Mouse (Mus musculus) limb, embryonic 14.5 days (tissue): ENCODE measurements around the gene Dync1h1. TPM values are rescaled to one million over a fixed set of nuclear protein-coding genes. Genes with fewer than 3 reads are reported as not detected.
A peak's percentile ranks its signal among the peaks of the same experiment; 100 is the strongest.

Source experiments
- ATAC-seq: fragments of 200-750 bp; cut with Nextera tagmentation; 2 replicates; pipeline ENCODE4 v1.8.0; 2017; ENCODE audit warnings: low read depth, moderate number of reproducible peaks, moderate TSS enrichment; ENCODE audit not compliant: low FRiP score
- DNase-seq: peaks from one replicate; pipeline ENCODE4 v3.0.0-alpha.2; 2015; ENCODE audit warnings: low spot score
- H3K27ac ChIP-seq: fragments of 300-500 bp; sonication (generic); replicated peaks from 2 replicates; pipeline ENCODE4 v1.5.1; 2014; ENCODE audit warnings: low read depth, mild to moderate bottlenecking, low read length, moderate library complexity, mixed read lengths
- H3K27me3 ChIP-seq: fragments of 300-500 bp; sonication (generic); 2 replicates; pipeline ENCODE4 v1.6.1; 2014; ENCODE audit warnings: low read length, mixed read lengths; ENCODE audit not compliant: control insufficient read depth, insufficient read depth
- H3K36me3 ChIP-seq: fragments of 300-500 bp; sonication (generic); 2 replicates; pipeline ENCODE4 v1.6.1; 2014; ENCODE audit warnings: mild to moderate bottlenecking, low read length, moderate library complexity, mixed read lengths; ENCODE audit not compliant: control insufficient read depth, insufficient read depth
- H3K4me1 ChIP-seq: fragments of 300-500 bp; sonication (generic); 2 replicates; pipeline ENCODE4 v1.6.1; 2014; ENCODE audit warnings: antibody characterized with exemption, low read length, mixed read lengths; ENCODE audit not compliant: control insufficient read depth, insufficient read depth
- H3K4me2 ChIP-seq: fragments of 300-500 bp; sonication (generic); replicated peaks from 2 replicates; pipeline ENCODE4 v1.6.1; 2014; ENCODE audit warnings: low read depth, mild to moderate bottlenecking, low read length, moderate library complexity; ENCODE audit not compliant: severe bottlenecking
- H3K4me3 ChIP-seq: fragments of 300-500 bp; sonication (generic); replicated peaks from 2 replicates; pipeline ENCODE4 v1.5.1; 2014; ENCODE audit warnings: low read length
- H3K9ac ChIP-seq: fragments of 300-500 bp; sonication (generic); 2 replicates; pipeline ENCODE4 v1.6.1; 2014; ENCODE audit warnings: mild to moderate bottlenecking, low read depth, low read length, moderate library complexity; ENCODE audit not compliant: severe bottlenecking
- H3K9me3 ChIP-seq: fragments of 300-500 bp; sonication (generic); 2 replicates; pipeline ENCODE4 v1.6.1; 2016; ENCODE audit warnings: low read length; ENCODE audit not compliant: control insufficient read depth
- POLR2A ChIP-seq: fragments of 200-500 bp; IDR thresholded peaks from 2 replicates; pipeline ENCODE4 v1.8.0; 2012; ENCODE audit warnings: inconsistent platforms, mild to moderate bottlenecking, moderate library complexity, borderline replicate concordance; ENCODE audit not compliant: insufficient read depth, insufficient read length; ENCODE audit errors: extremely low read depth
- WGBS: fragments of 180-500 bp; shearing (Covaris S2); extraction: QIAGEN DNeasy Blood & Tissue Kit; methylation state at CpG from one replicate; pipeline ENCODE4 v1.1.7; 2014; 5-methylcytosine and 5-hydroxymethylcytosine counted together
- polyA plus RNA-seq, 2 experiments: library from polyadenylated mRNA; depleted of rRNA in 1 of 2; stranded (reverse) in 1 of 2; unstranded in 1 of 2; fragments of >200 nt; fragmentation: Nextera tagmentation in 1 of 2; extraction: Ambion mirVana in 1 of 2; gene quantifications; 2 replicates each; pipeline versions ENCODE4 v1.2.1 to v1.2.3; 2012 to 2014

The Dync1h1 gene
- polyA plus RNA-seq, 2 experiments = 69.2 to 183 TPM

GRCm38 (mm10) chr12:110606161-110606560, 4.9 kb downstream of the Dync1h1 start:
- Histone ChIP-seq H3K27me3 (no peaks in the 10 kb centered on the region), H3K27ac (no peak overlapping the region), H3K9me3 (no peaks in the 10 kb centered on the region), H3K36me3 (peaks cover 4% of the 10 kb centered on the region), H3K9ac (no peak overlapping the region), H3K4me2 (no peak overlapping the region), H3K4me1 (peaks cover 11% of the 10 kb centered on the region), H3K4me3 (no peak overlapping the region)
- no peak for DNase-seq
- 93% methylated on average over 3 of the region's 3 CpGs for WGBS
- no peak for TF ChIP-seq POLR2A
- ATAC-seq = no peak

GRCm38 (mm10) chr12:110606676-110607075, 5.4 kb downstream of the Dync1h1 start:
- Histone ChIP-seq H3K27ac (no peak overlapping the region), H3K4me3 (no peak overlapping the region), H3K27me3 (no peaks in the 10 kb centered on the region), H3K4me1 (peaks cover 11% of the 10 kb centered on the region), H3K9ac (no peak overlapping the region), H3K4me2 (no peak overlapping the region), H3K36me3 (peaks cover 6% of the 10 kb centered on the region), H3K9me3 (no peaks in the 10 kb centered on the region)
- DNase-seq = no peak
- ATAC-seq = no peak
- no peak for TF ChIP-seq POLR2A
- WGBS = 91% methylated on average over 2 of the region's 2 CpGs

- Histone ChIP-seq H3K27ac (no peak overlapping the region; the same call in 1 of the 2 replicates), H3K9me3 (no peaks in the 10 kb centered on the region), H3K36me3 (peaks cover 25% of the 10 kb centered on the region), H3K4me1 (peaks cover 2% of the 10 kb centered on the region; the same call in 1 of the 2 replicates), H3K4me3 (no peak overlapping the region), H3K4me2 (no peak overlapping the region), H3K9ac (no peak overlapping the region), H3K27me3 (no peaks in the 10 kb centered on the region)
- ATAC-seq (peak; percentile 28; the same call in 1 of the 2 replicates), DNase-seq (peak; percentile 47)
- WGBS = 70% methylated on average over 11 of the region's 11 CpGs
- no peak for TF ChIP-seq POLR2A
Observed at GRCm38 (mm10) chr12:110608460-110609152, 7.4 kb downstream of the Dync1h1 start.

- Histone ChIP-seq H3K36me3 (peaks cover 30% of the 10 kb centered on the region), H3K4me3 (no peak overlapping the region), H3K9ac (no peak overlapping the region), H3K9me3 (no peaks in the 10 kb centered on the region), H3K27ac (no peak overlapping the region; the same call in 1 of the 2 replicates), H3K4me2 (no peak overlapping the region), H3K27me3 (no peaks in the 10 kb centered on the region), H3K4me1 (no peaks in the 10 kb centered on the region; the same call in 1 of the 2 replicates)
- WGBS = 84% methylated on average over 9 of the region's 9 CpGs
- TF ChIP-seq POLR2A = no peak
- no peak for DNase-seq
- ATAC-seq = no peak
Observed at GRCm38 (mm10) chr12:110609153-110609497, 7.9 kb downstream of the Dync1h1 start.

GRCm38 (mm10) chr12:110610713-110611112, 9.5 kb downstream of the Dync1h1 start:
- H3K4me2 ChIP-seq = no peak overlapping the region
- no peaks in the 10 kb centered on the region for H3K27me3 ChIP-seq
- H3K4me3 ChIP-seq = no peak overlapping the region
- TF ChIP-seq POLR2A = no peak
- H3K9ac ChIP-seq = no peak overlapping the region
- H3K4me1 ChIP-seq = no peaks in the 10 kb centered on the region; the same call in 1 of the 2 replicates
- peaks cover 46% of the 10 kb centered on the region for H3K36me3 ChIP-seq
- WGBS = 99% methylated on average over 2 of the region's 2 CpGs
- no peak for ATAC-seq
- no peak overlapping the region for H3K27ac ChIP-seq
- DNase-seq = no peak
- H3K9me3 ChIP-seq = no peaks in the 10 kb centered on the region
